Mouse (Mus musculus) small intestine, adult 2 months (tissue): ENCODE data around the gene Acod1. TPM values are rescaled to one million over a fixed set of nuclear protein-coding genes. Genes with fewer than 3 reads are reported as not detected.

Experiments
- H3K27ac ChIP-seq: fragments of 200-500 bp; 2 replicates; pipeline ENCODE4 v1.5.1; 2012; ENCODE audit warnings: low read depth, low read length, control low read depth, inconsistent platforms; ENCODE audit not compliant: insufficient read depth
- H3K27me3 ChIP-seq: fragments of 200-500 bp; 2 replicates; pipeline ENCODE4 v1.6.1; 2012; ENCODE audit warnings: mild to moderate bottlenecking, moderate library complexity, low read length, inconsistent platforms; ENCODE audit not compliant: control insufficient read depth, insufficient read depth
- H3K36me3 ChIP-seq: fragments of 200-500 bp; 2 replicates; pipeline ENCODE4 v1.6.1; 2012; ENCODE audit warnings: mild to moderate bottlenecking, low read length, control low read depth, inconsistent platforms; ENCODE audit not compliant: control insufficient read depth, insufficient read depth
- H3K4me1 ChIP-seq: fragments of 200-500 bp; 2 replicates; pipeline ENCODE4 v1.6.1; 2012; ENCODE audit warnings: low read length, inconsistent platforms, mixed read lengths; ENCODE audit not compliant: control insufficient read depth, insufficient read depth, insufficient read length
- H3K4me3 ChIP-seq: fragments of 200-500 bp; 2 replicates; pipeline ENCODE4 v1.5.1; 2012; ENCODE audit warnings: low read depth, mild to moderate bottlenecking, control low read depth, inconsistent platforms, low read length, moderate library complexity
- CTCF ChIP-seq: fragments of 200-500 bp; IDR thresholded peaks from 2 replicates; pipeline ENCODE4 v1.5.1; 2012; ENCODE audit warnings: low read depth, mild to moderate bottlenecking, control low read depth, inconsistent platforms, low read length, moderate library complexity, mixed read lengths; ENCODE audit not compliant: insufficient replicate concordance, insufficient read length; ENCODE audit errors: extremely low read depth
- POLR2A ChIP-seq: fragments of 200-500 bp; IDR thresholded peaks from 2 replicates; pipeline ENCODE4 v1.6.1; 2012; ENCODE audit warnings: low read depth, mild to moderate bottlenecking, control low read depth, inconsistent platforms, low read length, moderate library complexity
- WGBS: fragments of 180-500 bp; shearing (Covaris S2); methylation state at CpG from one replicate; pipeline ENCODE4 v1.1.7; 2018; 5-methylcytosine and 5-hydroxymethylcytosine counted together
- polyA plus RNA-seq: library from polyadenylated mRNA; depleted of rRNA; stranded (reverse); fragments of >200 nt; gene quantifications from 2 replicates; pipeline ENCODE4 v1.2.3, GENCODE M21; 2012

Gene Acod1
- polyA plus RNA-seq, 1 experiment, result 0.22 TPM

DNA sequence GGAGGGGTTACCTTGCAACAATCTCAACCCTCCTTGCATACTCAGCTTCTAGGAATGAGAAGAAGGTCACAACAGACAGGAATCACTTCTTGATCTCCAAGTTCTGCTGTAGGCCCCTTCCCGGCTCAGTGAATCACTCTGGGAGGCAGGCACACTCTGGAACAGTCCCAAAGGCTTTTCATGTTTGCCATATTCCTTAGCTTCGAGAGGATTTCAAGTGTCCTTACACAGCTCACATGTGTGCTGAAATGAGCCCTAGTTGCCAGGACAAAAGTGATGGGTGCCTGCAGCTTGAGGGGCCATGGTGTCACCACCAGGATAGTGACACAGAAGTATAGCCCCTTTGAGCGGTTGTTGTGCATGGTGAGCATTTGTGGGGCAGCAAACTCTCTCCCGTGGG lies 26.0 kb downstream of the Acod1 start:
- Histone ChIP-seq H3K4me3 (no peak overlapping the region), H3K36me3 (peaks cover 25% of the 10 kb centered on the region), H3K27me3 (no peaks in the 10 kb centered on the region), H3K27ac (no peak overlapping the region), H3K4me1 (0 out of 2 replicates have a peak, but pooled peaks cover 3% of the 10 kb centered on the region)
- TF ChIP-seq CTCF, result no peak
- no peak for TF ChIP-seq POLR2A
- 87% methylated on average over 4 of the region's 4 CpGs for WGBS

- peaks cover 32% of the 10 kb centered on the region for H3K36me3 ChIP-seq
- H3K4me3 ChIP-seq, result no peak overlapping the region
- WGBS, result 96% methylated on average over 8 of the region's 8 CpGs
- peaks cover 3% of the 10 kb centered on the region; the same call in 1 of the 2 replicates for H3K4me1 ChIP-seq
- H3K27me3 ChIP-seq, result no peaks in the 10 kb centered on the region
- H3K27ac ChIP-seq, result no peak overlapping the region
- TF ChIP-seq POLR2A (no peak), CTCF (no peak)
Observed at GRCm38 (mm10) chr14:103073825-103074224, 27.0 kb downstream of the Acod1 start.

GRCm38 (mm10) chr14:103075166-103075565 lies 28.4 kb downstream of the Acod1 start:
- no peak for TF ChIP-seq CTCF
- no peak for TF ChIP-seq POLR2A
- no peaks in the 10 kb centered on the region; the same call in 1 of the 2 replicates for H3K4me1 ChIP-seq
- no peak overlapping the region for H3K27ac ChIP-seq
- WGBS, result 92% methylated on average over 7 of the region's 7 CpGs
- H3K27me3 ChIP-seq, result no peaks in the 10 kb centered on the region
- no peak overlapping the region for H3K4me3 ChIP-seq
- H3K36me3 ChIP-seq, result peaks cover 33% of the 10 kb centered on the region

- TF ChIP-seq CTCF (no peak), POLR2A (no peak)
- peaks cover 35% of the 10 kb centered on the region for H3K36me3 ChIP-seq
- no peaks in the 10 kb centered on the region for H3K27me3 ChIP-seq
- 82% methylated on average over 9 of the region's 9 CpGs for WGBS
- no peak overlapping the region for H3K27ac ChIP-seq
- no peak overlapping the region for H3K4me3 ChIP-seq
- H3K4me1 ChIP-seq, result no peaks in the 10 kb centered on the region; the same call in 1 of the 2 replicates
Observed at GRCm38 (mm10) chr14:103077272-103078005, 30.7 kb downstream of the Acod1 start.

DNA sequence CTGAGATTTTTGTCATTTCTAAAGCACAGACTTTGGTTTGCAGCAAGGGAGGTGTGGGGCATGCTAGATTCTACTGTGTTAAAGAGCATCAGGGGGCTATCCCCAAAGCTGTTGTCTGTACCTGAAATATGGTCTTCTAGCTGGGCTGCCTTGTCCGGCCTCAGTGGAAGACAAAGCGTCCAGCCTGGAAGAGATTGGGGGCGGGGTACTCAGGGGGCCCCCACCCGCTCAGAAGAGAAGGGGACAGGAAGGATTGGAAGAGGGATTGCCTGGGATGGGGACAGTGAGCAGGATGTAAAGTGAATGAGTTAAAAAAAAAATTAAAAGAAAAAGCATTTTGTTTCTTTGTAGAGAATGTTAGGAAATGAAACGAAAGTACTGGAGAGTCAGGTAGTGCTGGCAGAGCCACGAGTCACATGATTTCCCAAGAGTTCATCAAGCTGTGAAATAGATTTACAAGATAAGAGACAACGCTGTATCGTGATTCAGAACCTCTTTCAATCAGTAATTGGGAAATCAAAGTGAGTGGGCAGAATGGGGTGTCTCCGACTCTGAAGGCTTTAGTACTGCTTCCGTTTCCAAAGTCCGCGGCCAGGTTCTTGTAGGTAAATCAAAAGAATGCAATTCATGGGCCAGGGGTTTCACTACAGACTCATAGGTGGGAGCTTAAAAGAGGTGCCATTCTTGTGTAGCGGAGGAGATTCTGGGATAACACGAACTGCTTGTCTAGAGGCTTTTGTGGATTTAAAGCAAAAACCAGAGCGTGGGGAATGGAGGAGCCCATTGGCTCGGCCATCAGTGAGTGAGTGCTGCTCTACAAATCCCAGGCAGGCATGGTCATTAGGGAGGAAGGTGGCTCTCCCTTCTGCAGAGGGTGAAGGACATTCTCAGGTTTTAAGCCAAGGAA lies 31.5 kb downstream of the Acod1 start:
- Histone ChIP-seq H3K27ac (no peak overlapping the region), H3K4me3 (no peak overlapping the region), H3K27me3 (no peaks in the 10 kb centered on the region), H3K36me3 (peaks cover 38% of the 10 kb centered on the region), H3K4me1 (no peaks in the 10 kb centered on the region; the same call in 1 of the 2 replicates)
- WGBS, result 80% methylated on average over 16 of the region's 16 CpGs
- TF ChIP-seq POLR2A, result no peak
- no peak for TF ChIP-seq CTCF

DNA sequence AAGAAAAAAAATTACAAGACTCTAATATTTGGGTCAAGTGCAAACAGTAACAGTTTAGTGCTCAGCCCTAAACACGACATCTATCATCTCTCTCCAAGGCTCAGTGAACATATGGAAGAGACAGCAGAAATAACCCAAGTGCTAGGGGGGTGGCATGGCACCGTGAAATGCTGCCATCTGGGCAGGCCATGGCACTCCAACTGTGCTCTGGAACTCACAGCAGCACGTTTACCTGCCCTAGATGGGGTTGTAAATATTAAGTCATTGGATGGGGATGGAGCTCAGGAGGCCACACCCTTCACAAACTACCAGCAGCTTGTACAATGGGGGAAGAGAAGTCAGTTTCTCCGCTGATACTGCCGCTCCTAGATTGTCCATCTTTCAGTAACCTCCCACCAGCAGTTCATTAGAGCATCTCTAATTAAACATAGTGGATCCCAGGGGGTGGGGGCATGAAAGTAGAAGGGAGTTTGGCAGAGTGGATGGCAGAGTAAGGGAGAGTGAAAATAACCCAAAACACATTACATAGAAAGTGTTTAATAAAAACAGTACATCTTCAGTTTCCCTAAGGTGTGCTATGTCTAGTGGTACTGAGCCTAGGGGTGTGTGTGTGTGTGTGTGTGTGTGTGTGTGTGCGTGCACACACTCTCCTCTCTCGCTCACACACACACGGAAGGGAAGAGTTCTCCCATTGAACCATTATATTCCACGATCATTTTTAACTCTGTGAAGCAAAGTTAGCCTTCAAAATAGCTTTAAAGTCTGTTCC lies 32.6 kb downstream of the Acod1 start:
- no peaks in the 10 kb centered on the region; the same call in 1 of the 2 replicates for H3K4me1 ChIP-seq
- H3K27me3 ChIP-seq, result no peaks in the 10 kb centered on the region
- peaks cover 34% of the 10 kb centered on the region for H3K36me3 ChIP-seq
- TF ChIP-seq CTCF (no peak), POLR2A (no peak)
- no peak overlapping the region for H3K4me3 ChIP-seq
- no peak overlapping the region for H3K27ac ChIP-seq
- WGBS, result 74% methylated on average over 9 of the region's 9 CpGs
